Mouse (Mus musculus) myocyte (in vitro differentiated cells): ENCODE measurements at regions not wholly inside any gene's neighbourhood (a gene's known extent, or its start where the extent isn't known, plus 50 kb on each side); places are given as distances from the start of the nearest gene placed in this dataset.

Experiments
- E2F4 ChIP-seq: IDR thresholded peaks from one replicate; pipeline ENCODE4 v1.6.1; 2011; ENCODE audit warnings: mild to moderate bottlenecking, control low read depth, moderate library complexity; ENCODE audit not compliant: insufficient read depth
- MYOD1 ChIP-seq, 3 experiments: IDR thresholded peaks; one replicate each; pipeline ENCODE4 v1.6.1; 2011; ENCODE audit warnings: control low read depth in 2 of 3, low read depth in 2 of 3, mild to moderate bottlenecking in 2 of 3, moderate library complexity in 1 of 3; ENCODE audit not compliant: insufficient read length in 2 of 3, control insufficient read depth in 1 of 3
- POLR2A ChIP-seq: IDR thresholded peaks from one replicate; pipeline ENCODE4 v1.6.1; 2011; ENCODE audit warnings: low read depth, mild to moderate bottlenecking, control low read depth, moderate library complexity; ENCODE audit not compliant: insufficient read length
- POLR2AphosphoS2 ChIP-seq: IDR thresholded peaks from one replicate; pipeline ENCODE4 v1.6.1; 2011; ENCODE audit warnings: low read depth, control low read depth; ENCODE audit not compliant: insufficient read length
- REST ChIP-seq: IDR thresholded peaks from one replicate; pipeline ENCODE4 v1.6.1; 2011; ENCODE audit warnings: mild to moderate bottlenecking, control low read depth, moderate library complexity; ENCODE audit not compliant: insufficient read depth, insufficient read length
- SRF ChIP-seq: IDR thresholded peaks from one replicate; pipeline ENCODE4 v1.6.1; 2011; ENCODE audit warnings: low read depth; ENCODE audit not compliant: control insufficient read depth, insufficient read length
- TCF12 ChIP-seq: IDR thresholded peaks from one replicate; pipeline ENCODE4 v1.6.1; 2011; ENCODE audit warnings: mild to moderate bottlenecking, control low read depth; ENCODE audit not compliant: poor library complexity, insufficient read depth, severe bottlenecking
- USF1 ChIP-seq: IDR thresholded peaks from one replicate; pipeline ENCODE4 v1.6.1; 2011; ENCODE audit warnings: low read depth, mild to moderate bottlenecking, control low read depth, moderate library complexity

GRCm38 (mm10) chr13:55990186-55990585 lies 146.0 kb downstream of the H2afy start:
- TF ChIP-seq POLR2A (no peak), POLR2AphosphoS2 (no peak), TCF12 (no peak), REST (no peak), USF1 (no peak), E2F4 (no peak), MYOD1 (IDR thresholded peaks at IDR 0.05; ENCODE audit: control insufficient read depth in 1 of 3, insufficient read length in 2 of 3, low read depth in 2 of 3) (no peak), SRF (no peak)
